Mouse (Mus musculus) C2C12 (cell line): ENCODE measurements around the gene Tnfrsf8.

Experiments
- CTCF ChIP-seq: IDR thresholded peaks from one replicate; pipeline ENCODE4 v1.5.1; 2011; ENCODE audit not compliant: control insufficient read depth, insufficient read depth, insufficient read length
- FOSL1 ChIP-seq: IDR thresholded peaks from one replicate; pipeline ENCODE4 v1.8.0; 2011; ENCODE audit warnings: mild to moderate bottlenecking, low read length; ENCODE audit not compliant: poor library complexity, insufficient read depth, severe bottlenecking
- MAX ChIP-seq: IDR thresholded peaks from one replicate; pipeline ENCODE4 v1.6.1; 2011; ENCODE audit warnings: mild to moderate bottlenecking, control low read depth
- MYOG ChIP-seq: IDR thresholded peaks from one replicate; pipeline ENCODE4 v1.6.1; 2011; ENCODE audit not compliant: control insufficient read depth, insufficient read length; ENCODE audit errors: extremely low read depth
- USF1 ChIP-seq: IDR thresholded peaks from one replicate; pipeline ENCODE4 v1.6.1; 2011; ENCODE audit warnings: low read depth, mild to moderate bottlenecking, control low read depth, moderate library complexity

GRCm38 (mm10) chr4:145284675-145285074 is 30.3 kb downstream of the Tnfrsf8 start:
- TF ChIP-seq CTCF (no peak), MAX (no peak), USF1 (no peak), FOSL1 (no peak), MYOG (no peak)
